Mouse (Mus musculus): ENCODE data around the gene Zbtb42. TPM values are rescaled to one million over a fixed set of nuclear protein-coding genes. Genes with fewer than 3 reads are reported as not detected.

Zbtb42 gene
- polyA plus RNA-seq, 1 experiment, result 27.7 TPM

- Histone ChIP-seq H3K4me1 (ENCODE audit: control insufficient read depth, insufficient read depth, insufficient read length, low read length) (0 out of 2 replicates have a peak, but pooled peaks cover 2% of the 10 kb centered on the region), H3K27me3 (ENCODE audit: control insufficient read depth, insufficient read depth, low read length) (no peaks in the 10 kb centered on the region), H3K27ac (ENCODE audit: insufficient read depth, low read depth, low read length) (no peak overlapping the region), H3K4me3 (ENCODE audit: low read depth, low read length) (no peak overlapping the region), H3K36me3 (ENCODE audit: control insufficient read depth, insufficient read depth, low read length) (peaks cover 26% of the 10 kb centered on the region)
- no peak for TF ChIP-seq POLR2A (IDR thresholded peaks at IDR 0.05; ENCODE audit: low read depth, low read length)
- TF ChIP-seq CTCF (IDR thresholded peaks at IDR 0.05; ENCODE audit: extremely low read depth, insufficient read length, insufficient replicate concordance, low read depth, low read length), result no peak
- 57% methylated on average over 5 of the region's 5 CpGs for WGBS
Measured at GRCm38 (mm10) chr12:112651778-112652439, 26.7 kb upstream of the Zbtb42 start.

GRCm38 (mm10) chr12:112653157-112653824 is 25.3 kb upstream of the Zbtb42 start:
- peak; percentile 80; the same call in 1 of the 2 replicates for TF ChIP-seq CTCF (IDR thresholded peaks at IDR 0.05; ENCODE audit: extremely low read depth, insufficient read length, insufficient replicate concordance, low read depth, low read length)
- TF ChIP-seq POLR2A (IDR thresholded peaks at IDR 0.05; ENCODE audit: low read depth, low read length), result no peak
- Histone ChIP-seq H3K27ac (ENCODE audit: insufficient read depth, low read depth, low read length) (no peak overlapping the region), H3K36me3 (ENCODE audit: control insufficient read depth, insufficient read depth, low read length) (peaks cover 40% of the 10 kb centered on the region), H3K4me1 (ENCODE audit: control insufficient read depth, insufficient read depth, insufficient read length, low read length) (no peaks in the 10 kb centered on the region), H3K4me3 (ENCODE audit: low read depth, low read length) (no peak overlapping the region), H3K27me3 (ENCODE audit: control insufficient read depth, insufficient read depth, low read length) (no peaks in the 10 kb centered on the region)
- WGBS, result 25% methylated on average over 7 of the region's 7 CpGs

GRCm38 (mm10) chr12:112654076-112654475 is 24.6 kb upstream of the Zbtb42 start:
- Histone ChIP-seq H3K4me3 (ENCODE audit: low read depth, low read length) (no peak overlapping the region), H3K27me3 (ENCODE audit: control insufficient read depth, insufficient read depth, low read length) (no peaks in the 10 kb centered on the region), H3K27ac (ENCODE audit: insufficient read depth, low read depth, low read length) (no peak overlapping the region), H3K4me1 (ENCODE audit: control insufficient read depth, insufficient read depth, insufficient read length, low read length) (no peaks in the 10 kb centered on the region), H3K36me3 (ENCODE audit: control insufficient read depth, insufficient read depth, low read length) (peaks cover 47% of the 10 kb centered on the region)
- 95% methylated on average over 5 of the region's 5 CpGs for WGBS
- no peak for TF ChIP-seq POLR2A (IDR thresholded peaks at IDR 0.05; ENCODE audit: low read depth, low read length)
- no peak for TF ChIP-seq CTCF (IDR thresholded peaks at IDR 0.05; ENCODE audit: extremely low read depth, insufficient read length, insufficient replicate concordance, low read depth, low read length)

- Histone ChIP-seq H3K27ac (ENCODE audit: insufficient read depth, low read depth, low read length) (no peak overlapping the region), H3K27me3 (ENCODE audit: control insufficient read depth, insufficient read depth, low read length) (no peaks in the 10 kb centered on the region), H3K36me3 (ENCODE audit: control insufficient read depth, insufficient read depth, low read length) (peaks cover 70% of the 10 kb centered on the region), H3K4me3 (ENCODE audit: low read depth, low read length) (no peak overlapping the region), H3K4me1 (ENCODE audit: control insufficient read depth, insufficient read depth, insufficient read length, low read length) (no peaks in the 10 kb centered on the region)
- 83% methylated on average over 7 of the region's 7 CpGs for WGBS
- no peak for TF ChIP-seq POLR2A (IDR thresholded peaks at IDR 0.05; ENCODE audit: low read depth, low read length)
- TF ChIP-seq CTCF (IDR thresholded peaks at IDR 0.05; ENCODE audit: extremely low read depth, insufficient read length, insufficient replicate concordance, low read depth, low read length), result no peak
Measured at GRCm38 (mm10) chr12:112658619-112659018, 20.0 kb upstream of the Zbtb42 start.

- TF ChIP-seq POLR2A (IDR thresholded peaks at IDR 0.05; ENCODE audit: low read depth, low read length), result no peak
- peak; percentile 32; the same call in 1 of the 2 replicates for TF ChIP-seq CTCF (IDR thresholded peaks at IDR 0.05; ENCODE audit: extremely low read depth, insufficient read length, insufficient replicate concordance, low read depth, low read length)
- Histone ChIP-seq H3K36me3 (ENCODE audit: control insufficient read depth, insufficient read depth, low read length) (peaks cover 67% of the 10 kb centered on the region), H3K4me3 (ENCODE audit: low read depth, low read length) (no peak overlapping the region), H3K4me1 (ENCODE audit: control insufficient read depth, insufficient read depth, insufficient read length, low read length) (no peaks in the 10 kb centered on the region), H3K27ac (ENCODE audit: insufficient read depth, low read depth, low read length) (no peak overlapping the region), H3K27me3 (ENCODE audit: control insufficient read depth, insufficient read depth, low read length) (no peaks in the 10 kb centered on the region)
- 75% methylated on average over 6 of the region's 6 CpGs for WGBS
Measured at GRCm38 (mm10) chr12:112659109-112659508, 19.5 kb upstream of the Zbtb42 start.

- Histone ChIP-seq H3K27me3 (ENCODE audit: control insufficient read depth, insufficient read depth, low read length) (no peaks in the 10 kb centered on the region), H3K4me1 (ENCODE audit: control insufficient read depth, insufficient read depth, insufficient read length, low read length) (peaks cover 4% of the 10 kb centered on the region; the same call in 1 of the 2 replicates), H3K36me3 (ENCODE audit: control insufficient read depth, insufficient read depth, low read length) (peaks cover 57% of the 10 kb centered on the region), H3K4me3 (ENCODE audit: low read depth, low read length) (no peak overlapping the region), H3K27ac (ENCODE audit: insufficient read depth, low read depth, low read length) (no peak overlapping the region)
- no peak for TF ChIP-seq CTCF (IDR thresholded peaks at IDR 0.05; ENCODE audit: extremely low read depth, insufficient read length, insufficient replicate concordance, low read depth, low read length)
- TF ChIP-seq POLR2A (IDR thresholded peaks at IDR 0.05; ENCODE audit: low read depth, low read length), result no peak
- WGBS, result 58% methylated on average over 5 of the region's 5 CpGs
Measured at GRCm38 (mm10) chr12:112660576-112661326, 17.9 kb upstream of the Zbtb42 start.

- no peak overlapping the region for H3K4me3 ChIP-seq (ENCODE audit: low read depth, low read length)
- H3K27me3 ChIP-seq (ENCODE audit: control insufficient read depth, insufficient read depth, low read length), result no peaks in the 10 kb centered on the region
- H3K4me1 ChIP-seq (ENCODE audit: control insufficient read depth, insufficient read depth, insufficient read length, low read length), result peaks cover 6% of the 10 kb centered on the region; the same call in 1 of the 2 replicates
- WGBS, result 88% methylated on average over 3 of the region's 3 CpGs
- TF ChIP-seq POLR2A (IDR thresholded peaks at IDR 0.05; ENCODE audit: low read depth, low read length) (no peak), CTCF (IDR thresholded peaks at IDR 0.05; ENCODE audit: extremely low read depth, insufficient read length, insufficient replicate concordance, low read depth, low read length) (no peak)
- peaks cover 54% of the 10 kb centered on the region for H3K36me3 ChIP-seq (ENCODE audit: control insufficient read depth, insufficient read depth, low read length)
- H3K27ac ChIP-seq (ENCODE audit: insufficient read depth, low read depth, low read length), result no peak overlapping the region
Measured at GRCm38 (mm10) chr12:112661327-112661605, 17.4 kb upstream of the Zbtb42 start.

Measured in small intestine, adult 2 months (tissue).